Mouse (Mus musculus) liver, adult 2 months (tissue): ENCODE measurements around the gene Proca1. TPM values are rescaled to one million over a fixed set of nuclear protein-coding genes. Genes with fewer than 3 reads are reported as not detected.
A peak's percentile ranks its signal among the peaks of the same experiment; 100 is the strongest.

Source experiments
- DNase-seq: peaks from one replicate; pipeline ENCODE4 v3.0.0-alpha.2; 2011; ENCODE audit warnings: low read depth, low spot score; ENCODE audit errors: extremely low read depth
- H3K27ac ChIP-seq: fragments of 200-500 bp; replicated peaks from 2 replicates; pipeline ENCODE4 v1.5.1; 2012; ENCODE audit warnings: low read depth, mild to moderate bottlenecking, control low read depth, inconsistent platforms, low read length; ENCODE audit not compliant: insufficient read depth
- H3K27me3 ChIP-seq: fragments of 200-500 bp; 2 replicates; pipeline ENCODE4 v1.6.1; 2012; ENCODE audit warnings: mild to moderate bottlenecking, moderate library complexity, low read length, inconsistent platforms; ENCODE audit not compliant: control insufficient read depth, insufficient read depth
- H3K36me3 ChIP-seq: fragments of 200-500 bp; 2 replicates; pipeline ENCODE4 v1.6.1; 2012; ENCODE audit warnings: low read length, inconsistent platforms; ENCODE audit not compliant: control insufficient read depth, insufficient read depth
- H3K4me1 ChIP-seq: fragments of 200-500 bp; 2 replicates; pipeline ENCODE4 v1.6.1; 2011; ENCODE audit warnings: low read length; ENCODE audit not compliant: control insufficient read depth, insufficient read depth
- H3K4me3 ChIP-seq: fragments of 200-500 bp; 2 replicates; pipeline ENCODE4 v1.5.1; 2011; ENCODE audit warnings: low read depth, mild to moderate bottlenecking, control low read depth, low read length, moderate library complexity; ENCODE audit not compliant: insufficient read depth
- H3K79me2 ChIP-seq: fragments of 200-500 bp; 2 replicates; pipeline ENCODE4 v1.6.1; 2012; ENCODE audit warnings: inconsistent platforms, mild to moderate bottlenecking, low read length, moderate library complexity; ENCODE audit not compliant: control insufficient read depth, insufficient read depth
- H3K9ac ChIP-seq: fragments of 200-500 bp; 2 replicates; pipeline ENCODE4 v1.6.1; 2012; ENCODE audit warnings: low read depth, mild to moderate bottlenecking, control low read depth, inconsistent platforms, low read length
- CTCF ChIP-seq: fragments of 200-500 bp; IDR thresholded peaks from 2 replicates; pipeline ENCODE4 v1.5.1; 2011; ENCODE audit warnings: low read depth, low read length, control low read depth
- POLR2A ChIP-seq: fragments of 200-500 bp; IDR thresholded peaks from 2 replicates; pipeline ENCODE4 v1.6.1; 2011; ENCODE audit warnings: low read length, control low read depth; ENCODE audit not compliant: insufficient read depth; ENCODE audit errors: extremely low read depth
- WGBS: fragments of 180-500 bp; shearing (Covaris S2); methylation state at CpG from one replicate; pipeline ENCODE4 v1.1.7; 2018; 5-methylcytosine and 5-hydroxymethylcytosine counted together
- polyA plus RNA-seq: library from polyadenylated mRNA; depleted of rRNA; stranded (reverse); fragments of >200 nt; gene quantifications from 2 replicates; pipeline ENCODE4 v1.2.3, GENCODE M21; 2012
- total RNA-seq: library from RNA; depleted of rRNA; stranded (reverse); fragments of >200 nt; gene quantifications from 2 replicates; pipeline ENCODE4 v1.2.3, GENCODE M21; 2014

The Proca1 gene
- total and polyA plus RNA-seq, 2 experiments = 0.24 to 0.55 TPM

GRCm38 (mm10) chr11:78163681-78164603, 29.2 kb upstream of the Proca1 start:
- H3K36me3 ChIP-seq = peaks cover under 1% of the 10 kb centered on the region
- peak overlapping the region; percentile 99 for H3K4me3 ChIP-seq
- TF ChIP-seq CTCF = no peak
- no peak for TF ChIP-seq POLR2A
- peak overlapping the region; percentile 98 for H3K9ac ChIP-seq
- WGBS = 2% methylated on average over 22 of the region's 22 CpGs
- H3K27ac ChIP-seq = peak overlapping the region; percentile 98
- H3K4me1 ChIP-seq = peaks cover 20% of the 10 kb centered on the region
- peaks cover 41% of the 10 kb centered on the region; the same call in 1 of the 2 replicates for H3K79me2 ChIP-seq
- no peaks in the 10 kb centered on the region for H3K27me3 ChIP-seq
- peak; percentile 68 for DNase-seq

- peak overlapping the region; percentile 99 for H3K4me3 ChIP-seq
- WGBS = 2% methylated on average over 14 of the region's 14 CpGs
These were observed 28.6 kb upstream of the Proca1 start for GRCm38 (mm10) chr11:78164604-78164923.

GRCm38 (mm10) chr11:78164924-78165760, 28.1 kb upstream of the Proca1 start, which contains the start of gene Traf4:
Traf4 (minus strand) TSS chr11:78165589.
- DNase-seq = peak; percentile 84
- Histone ChIP-seq H3K4me1 (peaks cover 20% of the 10 kb centered on the region), H3K9ac (peak within 1 kb of the TSS; percentile 98)

More at GRCm38 (mm10) chr11:78164604-78164923, 28.6 kb upstream of the Proca1 start:
- no peaks in the 10 kb centered on the region for H3K27me3 ChIP-seq
- H3K4me1 ChIP-seq = peaks cover 20% of the 10 kb centered on the region
- H3K27ac ChIP-seq = peak overlapping the region; percentile 98
- TF ChIP-seq CTCF (no peak), POLR2A (no peak)
- peak overlapping the region; percentile 98 for H3K9ac ChIP-seq
- no peaks in the 10 kb centered on the region; the same call in none of the 2 replicates for H3K36me3 ChIP-seq
- peaks cover 41% of the 10 kb centered on the region; the same call in 1 of the 2 replicates for H3K79me2 ChIP-seq
- DNase-seq = no peak

GRCm38 (mm10) chr11:78165761-78166109, 27.5 kb upstream of the Proca1 start:
- Histone ChIP-seq H3K4me3 (peak overlapping the region; percentile 56), H3K27me3 (no peaks in the 10 kb centered on the region), H3K36me3 (no peaks in the 10 kb centered on the region; the same call in 1 of the 2 replicates), H3K79me2 (peaks cover 40% of the 10 kb centered on the region; the same call in 1 of the 2 replicates), H3K4me1 (peaks cover 20% of the 10 kb centered on the region), H3K27ac (peak overlapping the region; percentile 97), H3K9ac (peak overlapping the region; percentile 81)
- no peak for TF ChIP-seq CTCF
- TF ChIP-seq POLR2A = no peak
- WGBS = under 1% methylated on average over 16 of the region's 16 CpGs
- no peak for DNase-seq

More at GRCm38 (mm10) chr11:78164924-78165760, 28.1 kb upstream of the Proca1 start, which contains the start of gene Traf4:
- no peaks in the 10 kb centered on the region; the same call in 1 of the 2 replicates for H3K36me3 ChIP-seq
- no peaks in the 10 kb centered on the region for H3K27me3 ChIP-seq
- H3K79me2 ChIP-seq = peaks cover 41% of the 10 kb centered on the region; the same call in 1 of the 2 replicates
- H3K27ac ChIP-seq = peak within 1 kb of the TSS; percentile 98
- under 1% methylated on average over 78 of the region's 78 CpGs for WGBS
- H3K4me3 ChIP-seq = peak within 1 kb of the TSS; percentile 99
- peak; percentile 24 for TF ChIP-seq CTCF
- TF ChIP-seq POLR2A = peak; percentile 59; the same call in 1 of the 2 replicates

GRCm38 (mm10) chr11:78166161-78166560, 27.0 kb upstream of the Proca1 start:
- H3K27me3 ChIP-seq = no peaks in the 10 kb centered on the region
- H3K9ac ChIP-seq = peak overlapping the region; percentile 39
- H3K4me3 ChIP-seq = no peak overlapping the region
- no peak for DNase-seq
- TF ChIP-seq POLR2A = no peak
- no peak for TF ChIP-seq CTCF
- peak overlapping the region; percentile 97 for H3K27ac ChIP-seq
- peaks cover 20% of the 10 kb centered on the region for H3K4me1 ChIP-seq
- no peaks in the 10 kb centered on the region; the same call in 1 of the 2 replicates for H3K36me3 ChIP-seq
- H3K79me2 ChIP-seq = peaks cover 37% of the 10 kb centered on the region; the same call in 1 of the 2 replicates
- 35% methylated on average over 4 of the region's 4 CpGs for WGBS
